Mouse (Mus musculus): ENCODE data around the gene Foxn2. TPM values are rescaled to one million over a fixed set of nuclear protein-coding genes. Genes with fewer than 3 reads are reported as not detected.
A peak's percentile ranks its signal among the peaks of the same experiment; 100 is the strongest.
"Not testable (repeated sequence)": the region's sequence is repeated elsewhere in the genome, so short reads cannot be mapped to it uniquely, and the experiment has no call there.

The Foxn2 gene
- total RNA-seq (2021), result 1 to 10 TPM; 8.7 to 9.9 TPM

DNA sequence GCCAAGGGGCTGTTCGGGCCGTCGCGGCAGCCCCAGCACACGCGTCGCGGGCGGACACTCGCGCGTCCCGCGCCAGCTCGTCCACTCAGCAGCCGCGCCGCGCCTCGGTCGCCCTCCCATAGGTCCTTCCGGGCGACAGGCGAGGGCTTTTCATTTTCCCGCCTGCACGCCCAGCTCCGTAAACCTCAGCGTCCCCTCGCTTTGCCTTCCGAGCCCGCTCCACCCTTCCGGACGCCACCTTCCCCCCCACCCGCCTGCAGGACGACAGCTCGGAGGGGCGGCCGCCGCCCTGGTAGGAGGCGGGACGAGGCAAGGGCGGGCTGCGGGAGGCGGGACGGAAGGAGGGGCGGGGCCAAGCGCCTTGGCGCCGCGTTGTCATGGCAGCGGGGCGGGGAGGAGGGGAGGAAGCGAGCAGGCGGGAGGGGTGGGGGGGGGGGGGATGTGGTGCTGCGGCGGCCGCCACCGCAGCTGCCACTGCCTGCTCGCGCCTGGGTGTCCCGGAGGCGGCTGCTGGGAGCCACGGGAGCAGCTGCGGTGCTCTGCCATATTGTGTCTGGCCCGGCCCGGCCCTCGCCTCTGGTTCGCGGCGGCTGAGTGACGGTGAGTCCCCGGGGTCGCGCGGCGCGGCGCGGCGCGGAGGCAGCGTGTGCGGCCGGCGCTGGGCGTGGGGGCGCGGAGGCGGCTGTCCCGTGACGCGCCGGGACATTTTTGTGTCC is at the start of gene Foxn2:
Gene Foxn2, plus strand, starts transcription at position 427 of the 716 bp plus-strand sequence.
- intact Hi-C loops (cut with DNase I), result loop anchor here (2.0 to 10.0 kb wide), 4 partner anchors 70 to 376 kb away; partner anchors contain the start of gene Fbxo11
- DNase-seq, result peak; percentile 96

DNA sequence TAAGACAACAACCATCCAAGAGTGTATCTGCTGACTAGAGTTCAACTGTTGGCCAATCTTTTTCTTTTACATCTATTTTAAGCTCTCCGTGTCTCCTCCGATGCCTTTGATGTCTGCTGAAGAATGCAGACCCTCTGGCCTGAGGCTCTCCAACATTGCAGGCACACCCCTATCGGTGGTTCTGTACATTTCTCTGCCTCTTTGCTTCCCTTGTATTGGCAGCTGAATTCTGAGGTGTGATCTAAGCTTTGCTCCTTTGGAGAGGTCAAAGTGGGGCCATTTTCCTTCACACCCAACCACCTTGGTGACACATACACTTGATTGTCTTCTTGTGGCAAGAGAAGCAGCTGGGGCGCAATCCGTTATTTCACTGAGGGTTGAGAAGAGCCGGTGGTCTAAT is 43.0 kb upstream of the Foxn2 start:
- intact Hi-C loops (cut with DNase I), result no loop called here
- no peak for DNase-seq

DNA sequence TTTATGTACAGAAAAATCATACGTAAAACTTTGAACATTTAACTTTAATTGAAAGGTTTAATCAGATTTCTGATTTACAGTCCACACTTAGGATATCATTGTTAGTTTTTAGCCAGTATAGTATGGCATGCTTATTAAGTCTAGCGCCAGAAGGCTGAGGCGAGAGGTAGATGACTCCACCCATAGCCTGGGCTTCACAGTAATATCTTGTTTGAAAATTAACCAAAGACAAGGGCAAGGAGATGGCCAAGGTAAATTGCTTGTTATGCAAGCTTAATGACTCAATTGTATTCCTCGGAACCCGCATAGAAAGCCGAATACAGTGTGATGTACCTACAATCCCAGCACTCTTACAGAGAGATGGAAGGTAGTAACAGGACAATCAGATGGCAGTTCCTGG is 42.4 kb upstream of the Foxn2 start:
- DNase-seq, result no peak
- intact Hi-C loops (cut with DNase I), result no loop called here

DNA sequence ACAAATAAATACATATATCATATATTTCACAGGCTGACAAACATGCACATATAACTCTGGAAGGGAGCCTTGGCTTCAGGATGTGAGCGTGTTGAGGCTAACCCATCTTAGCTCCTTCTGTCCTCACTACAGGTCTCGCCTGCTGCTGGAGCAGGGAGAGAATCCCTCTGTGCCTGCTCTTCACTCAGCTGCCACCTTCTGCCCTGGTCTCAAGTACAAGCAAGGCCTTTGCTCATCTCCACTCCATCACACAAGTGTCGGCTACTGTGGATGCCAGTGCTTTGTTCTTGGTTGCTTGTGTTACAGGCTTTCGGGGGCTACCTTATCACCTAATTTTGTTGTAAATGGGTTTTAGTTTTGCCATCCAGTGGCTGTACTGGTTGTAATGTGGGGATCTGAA is 41.7 kb upstream of the Foxn2 start:
- intact Hi-C loops (cut with DNase I), result no loop called here
- DNase-seq, result no peak

DNA sequence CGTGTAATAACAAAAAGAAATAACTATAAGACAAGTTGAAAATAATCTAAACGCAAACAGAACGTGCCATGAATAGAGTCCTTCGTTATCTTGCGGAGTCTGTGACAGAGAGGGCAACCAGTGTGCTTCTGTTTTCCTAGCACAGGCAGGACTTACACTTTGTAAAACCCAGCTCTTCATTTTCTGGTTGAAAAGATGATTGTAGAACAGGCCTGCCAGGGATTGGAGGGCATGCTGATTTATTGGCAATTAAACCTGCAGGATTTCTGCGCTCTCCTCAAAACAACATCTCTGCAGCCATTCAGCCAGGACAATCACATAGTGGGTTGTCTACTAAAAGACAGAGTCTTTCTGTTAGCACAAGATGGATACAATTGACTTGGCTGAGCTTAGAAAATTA is 40.4 kb upstream of the Foxn2 start:
- DNase-seq, result no peak
- intact Hi-C loops (cut with DNase I), result no loop called here

DNA sequence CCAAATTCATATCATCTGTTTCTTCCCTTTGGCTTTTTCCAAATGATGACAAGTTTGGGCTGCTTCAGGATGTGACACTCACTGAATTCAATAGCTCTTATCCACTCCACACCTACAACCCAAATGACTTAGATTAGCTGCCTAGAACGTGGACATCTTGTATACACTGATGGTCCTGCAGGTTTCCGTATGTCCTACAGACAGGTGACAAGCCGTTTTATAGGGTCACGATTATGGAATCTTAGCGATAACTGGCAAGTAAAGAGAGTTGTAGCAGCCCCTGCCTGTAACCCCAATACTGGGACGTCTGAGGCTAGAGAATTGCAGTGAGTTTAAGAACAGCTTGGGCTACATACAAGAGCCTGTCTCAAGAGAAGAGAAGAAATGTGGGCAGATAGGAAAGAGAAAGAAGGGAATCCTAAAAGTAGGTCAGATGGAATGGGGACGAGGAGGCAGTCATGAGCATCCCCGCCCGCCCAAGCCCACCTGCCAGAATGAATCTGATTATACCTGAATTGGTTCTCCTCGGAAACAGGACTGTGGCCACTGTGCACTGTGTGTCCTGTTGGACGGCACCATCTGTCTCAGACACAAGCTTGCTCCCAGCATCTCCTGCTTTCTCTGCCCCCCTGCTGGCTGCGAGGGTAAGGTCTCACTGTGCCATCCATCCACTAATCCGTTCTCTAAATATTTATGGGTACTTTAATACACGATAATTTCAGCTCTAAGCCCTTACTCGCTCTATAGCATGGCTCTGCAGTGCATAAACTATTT is 39.6 kb upstream of the Foxn2 start:
- DNase-seq, result no peak
- intact Hi-C loops (cut with DNase I), result no loop called here

DNA sequence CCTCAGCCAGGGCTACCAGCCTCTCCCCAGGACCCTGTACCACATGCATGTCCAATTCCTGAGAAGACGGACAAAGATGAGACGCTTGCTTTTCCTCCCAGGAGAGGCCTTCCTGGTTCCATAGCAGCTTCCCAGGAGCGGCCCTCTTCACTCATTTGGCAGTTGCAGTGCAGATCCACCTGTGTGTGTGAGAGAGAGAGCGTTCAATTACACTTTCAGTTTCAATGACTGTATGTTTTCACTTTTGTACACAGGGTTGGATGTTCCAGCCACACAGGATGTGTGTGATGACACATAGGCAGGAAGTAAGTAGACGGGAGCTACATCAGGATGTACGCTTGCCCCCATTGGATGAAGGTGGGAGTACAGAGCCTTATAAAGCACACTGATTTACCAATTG is 37.2 kb upstream of the Foxn2 start:
- no peak for DNase-seq
- intact Hi-C loops (cut with DNase I), result no loop called here

DNA sequence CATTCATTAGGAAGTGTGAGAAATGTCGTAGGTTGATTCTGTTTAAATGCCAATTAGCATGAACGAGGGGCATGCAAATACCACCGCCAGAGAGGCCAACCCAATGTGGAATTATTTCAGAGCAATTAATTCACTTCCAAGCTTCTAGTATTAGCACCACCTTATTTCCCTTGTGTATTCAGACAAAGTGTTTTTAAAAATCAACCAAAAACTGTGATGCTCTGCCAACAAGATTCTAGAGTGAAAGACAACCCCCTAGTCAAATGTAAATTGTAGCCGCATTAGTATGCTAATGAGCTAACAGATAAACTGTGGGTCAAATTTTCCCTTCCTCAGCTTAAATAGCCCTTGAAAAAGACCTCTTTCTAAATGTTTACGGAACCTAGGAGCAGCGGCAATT is 36.0 kb upstream of the Foxn2 start:
- no peak for DNase-seq
- intact Hi-C loops (cut with DNase I), result no loop called here

DNA sequence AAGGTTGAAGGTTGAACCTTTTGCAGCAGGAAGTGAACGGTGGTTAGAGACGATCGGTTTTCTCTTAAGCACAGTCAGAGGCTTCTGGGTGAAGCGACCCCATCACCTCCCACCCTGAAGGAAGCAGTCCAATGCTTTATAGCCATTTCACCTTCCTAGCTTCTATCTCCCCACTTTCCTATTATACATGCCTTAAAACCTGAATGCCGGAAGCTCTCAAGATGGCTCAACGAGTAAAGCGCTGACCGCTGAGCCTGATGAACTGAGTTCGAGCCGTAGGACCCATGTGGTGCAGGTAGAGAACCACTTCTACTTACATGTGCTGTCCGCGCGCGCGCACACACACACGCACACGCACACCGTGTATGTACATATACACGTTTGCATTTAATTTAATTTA is 35.4 kb upstream of the Foxn2 start:
- intact Hi-C loops (cut with DNase I), result no loop called here
- DNase-seq, result no peak

DNA sequence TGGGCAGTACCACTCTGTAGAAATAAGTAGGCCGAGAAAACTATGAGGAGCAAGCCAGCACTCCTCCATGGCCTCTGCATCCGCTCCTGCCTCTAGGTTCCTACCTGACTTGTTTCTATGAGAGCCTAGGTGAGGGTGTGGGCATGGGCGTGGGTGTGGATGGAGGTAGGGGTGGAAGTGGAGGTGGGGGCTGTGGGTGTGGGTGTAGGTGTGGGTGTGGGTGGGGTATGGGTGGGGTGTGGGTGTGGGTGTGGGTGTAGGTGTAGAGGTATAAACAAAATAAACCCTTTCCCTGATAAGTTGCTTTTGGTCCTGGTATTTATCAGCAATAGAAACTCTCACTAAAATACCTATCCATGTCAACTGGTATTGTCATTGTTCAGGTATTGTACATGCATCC is 30.8 kb upstream of the Foxn2 start:
- intact Hi-C loops (cut with DNase I), result no loop called here
- no peak for DNase-seq

DNA sequence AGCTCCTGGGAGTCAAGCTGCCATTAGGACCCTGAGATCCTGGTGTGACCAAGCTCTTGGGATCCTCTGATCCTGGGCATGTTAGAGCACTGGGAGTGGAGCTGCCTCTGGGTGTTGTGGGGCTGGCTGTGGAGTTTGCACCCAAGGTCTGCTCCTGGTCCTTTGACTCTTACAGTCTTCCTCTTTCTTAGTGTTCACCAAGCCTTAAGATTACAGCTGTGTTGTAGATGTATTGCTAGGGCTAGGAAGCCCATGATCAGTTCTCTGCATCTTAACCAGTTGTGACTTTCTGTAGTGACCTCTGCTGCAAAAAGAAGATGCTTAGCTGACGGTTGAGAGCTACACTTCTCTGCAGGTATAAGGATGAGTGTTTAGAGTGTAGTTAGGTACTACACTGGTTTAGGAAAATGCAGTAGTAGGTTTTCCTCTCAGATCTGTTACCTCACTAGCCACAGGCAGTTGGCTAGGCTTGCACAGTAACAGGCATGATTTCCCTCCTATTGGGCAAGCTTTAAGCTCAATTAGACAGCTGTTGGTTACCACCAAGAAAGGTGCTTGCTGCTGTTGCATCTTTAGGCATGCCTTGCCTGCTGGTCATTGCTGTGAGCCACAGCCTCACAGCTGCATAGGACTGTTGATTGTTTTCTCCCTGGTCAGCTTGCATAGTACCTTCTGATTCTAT is 27.2 kb upstream of the Foxn2 start:
- DNase-seq, result no peak
- intact Hi-C loops (cut with DNase I), result no loop called here

DNA sequence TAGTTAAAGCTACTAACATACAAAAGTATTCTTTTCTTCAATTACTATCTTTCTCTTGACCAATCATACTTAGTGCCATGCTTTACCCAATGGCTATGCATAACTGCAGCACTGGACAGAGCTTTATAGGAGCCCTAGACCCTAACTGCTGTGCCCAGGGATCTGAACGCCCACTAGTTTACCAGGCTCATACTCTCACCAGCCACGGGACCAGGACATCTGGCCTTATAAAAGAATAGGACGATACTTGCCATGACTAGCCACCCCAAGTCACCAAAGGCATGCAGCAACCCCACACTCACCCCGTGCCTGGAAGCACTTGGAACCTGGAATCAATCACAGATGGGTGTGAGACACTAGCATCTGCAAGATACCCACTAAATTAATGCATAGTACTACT is 20.1 kb upstream of the Foxn2 start:
- intact Hi-C loops (cut with DNase I), result no loop called here

DNA sequence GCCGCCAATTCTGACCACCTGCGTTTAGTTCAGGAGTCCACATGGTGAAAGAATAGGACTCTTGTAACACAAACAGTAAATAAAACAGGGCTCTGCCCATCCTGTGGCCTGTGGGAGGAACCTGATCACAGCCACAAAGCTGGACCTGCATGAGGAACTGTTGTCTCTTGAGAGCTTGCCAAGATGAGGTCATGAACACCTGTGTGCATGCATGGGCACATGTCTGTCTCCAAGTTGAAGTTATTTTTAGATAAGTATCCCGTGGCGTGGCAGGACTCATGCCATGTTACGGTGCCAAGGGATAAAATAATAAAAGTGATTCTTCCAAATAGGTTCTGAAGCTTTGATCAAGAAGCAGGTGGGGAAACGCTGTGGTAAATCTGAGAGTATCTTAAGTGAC is 19.3 kb upstream of the Foxn2 start:
- peak in 1 of 2 experiments; percentile 9 for DNase-seq
- intact Hi-C loops (cut with DNase I), result no loop called here

More for the DNA sequence above, 20.1 kb upstream of the Foxn2 start:
- no peak for DNase-seq

DNA sequence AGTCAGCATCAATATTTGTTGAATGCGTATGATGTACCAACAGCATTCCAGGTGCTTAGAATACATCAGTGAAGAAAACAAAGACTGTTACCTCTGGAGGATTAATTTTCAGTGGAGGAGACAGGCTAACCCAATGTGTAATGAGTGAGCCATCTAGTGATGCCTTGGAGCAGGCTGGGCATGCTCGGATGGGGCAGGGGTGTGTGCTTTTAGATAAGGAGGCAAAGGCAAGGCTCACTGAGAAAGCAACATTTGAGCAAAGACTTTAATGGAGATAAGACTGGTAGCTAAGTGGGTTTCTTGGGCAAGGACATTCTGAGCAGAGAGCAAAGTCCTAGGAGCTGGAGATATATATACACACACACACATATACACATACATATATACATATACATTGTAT is 9.8 kb upstream of the Foxn2 start:
- DNase-seq, result no peak
- intact Hi-C loops (cut with DNase I), result no loop called here

DNA sequence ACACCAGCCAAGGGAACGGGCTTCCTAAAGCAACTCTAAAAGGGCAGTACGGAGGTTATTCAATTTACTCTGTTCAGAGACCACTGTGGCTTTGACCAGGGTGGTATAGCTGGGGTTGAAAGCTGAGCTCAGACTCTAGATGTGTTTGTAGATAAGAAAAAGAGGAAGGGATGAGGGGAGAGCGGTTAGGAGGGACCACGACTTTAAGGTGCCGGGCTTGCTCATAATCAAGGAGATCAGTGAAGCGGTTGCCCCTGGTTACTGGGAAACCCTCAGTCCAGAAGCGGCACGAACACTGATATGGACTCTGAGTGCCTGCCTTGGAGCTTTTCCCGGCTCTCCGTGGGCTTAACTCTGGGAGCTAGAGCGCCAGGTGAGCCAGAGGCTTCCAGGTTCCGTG is 9.0 kb upstream of the Foxn2 start:
- intact Hi-C loops (cut with DNase I), result no loop called here
- no peak for DNase-seq

DNA sequence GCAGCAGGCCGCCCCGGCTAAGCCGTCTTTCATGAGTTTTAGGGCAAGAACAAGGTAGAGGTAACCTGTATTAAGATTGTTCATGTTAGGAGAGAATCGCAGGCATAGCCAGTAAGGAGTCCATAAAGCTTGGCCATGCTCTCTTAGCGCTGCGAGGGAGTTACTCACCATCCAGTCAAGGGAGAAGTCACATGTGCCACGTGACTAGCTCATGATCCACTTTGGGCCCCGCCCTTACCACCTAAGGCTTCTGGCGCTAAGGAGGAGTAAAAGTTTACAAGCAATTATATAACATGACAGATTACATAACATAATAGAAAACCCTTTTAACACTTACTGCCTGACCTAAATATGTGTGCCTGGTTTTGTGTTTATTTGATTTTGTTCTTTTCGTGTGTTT is 8.5 kb upstream of the Foxn2 start:
- no peak for DNase-seq
- intact Hi-C loops (cut with DNase I), result no loop called here

DNA sequence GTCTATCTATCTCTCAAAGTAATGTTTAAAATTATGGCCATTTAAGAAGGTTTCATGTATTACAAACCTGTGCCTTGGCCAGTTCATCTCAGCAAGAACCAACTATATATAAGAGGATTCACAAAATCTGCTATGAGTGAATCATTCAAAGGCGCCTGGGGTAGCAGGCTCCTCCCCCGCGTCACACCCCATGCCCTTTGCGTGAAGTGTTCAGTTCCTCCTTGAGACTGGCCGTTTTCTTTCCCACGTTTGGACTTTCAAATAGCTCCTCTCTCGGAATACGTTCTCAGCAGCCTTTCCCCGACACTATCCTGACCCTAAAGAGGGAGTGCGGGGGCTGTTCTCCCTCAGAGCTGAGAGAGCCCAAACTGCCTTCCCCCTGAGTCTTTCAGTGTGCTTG is 5.2 kb upstream of the Foxn2 start:
- intact Hi-C loops (cut with DNase I), result no loop called here
- DNase-seq, result no peak

DNA sequence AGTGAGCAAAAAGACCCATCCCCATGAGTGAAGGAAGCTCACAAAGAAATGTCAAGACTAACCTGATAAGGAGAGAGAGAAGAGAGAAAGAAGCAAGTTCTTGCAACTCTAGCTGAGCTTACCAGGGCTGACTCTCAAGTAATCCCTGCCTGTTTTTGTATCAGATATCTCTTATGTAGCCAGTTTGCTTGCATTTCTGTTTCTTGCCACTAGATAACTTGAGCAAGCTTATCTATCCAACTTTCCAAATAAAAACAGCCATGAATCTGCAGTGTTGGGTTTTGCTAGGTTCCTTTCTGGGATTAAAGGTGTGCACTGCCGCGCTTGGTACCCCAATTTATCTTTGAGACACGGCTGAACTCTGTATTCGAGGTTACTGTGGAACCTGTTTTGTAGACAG is 4.2 kb upstream of the Foxn2 start:
- intact Hi-C loops (cut with DNase I), result no loop called here
- DNase-seq, result no peak

DNA sequence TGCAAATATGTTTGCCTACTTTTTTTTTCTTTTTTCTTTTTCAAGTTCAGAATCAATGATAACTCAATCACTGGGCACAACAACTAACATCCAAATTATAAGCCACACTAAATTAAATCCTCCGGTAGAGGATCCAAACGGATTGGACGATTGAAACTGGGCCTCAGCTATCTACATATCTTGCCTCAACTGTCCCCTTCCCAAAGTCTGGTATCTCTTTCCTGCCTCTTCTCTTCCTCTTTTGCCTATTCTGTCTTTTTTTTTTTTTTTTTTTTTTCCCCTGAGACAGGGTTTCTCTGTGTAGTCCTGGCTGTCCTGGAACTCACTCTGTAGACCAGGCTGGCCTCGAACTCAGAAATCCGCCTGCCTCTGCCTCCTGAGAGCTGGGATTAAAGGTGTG is 3.8 kb upstream of the Foxn2 start:
- DNase-seq; intact Hi-C loops (cut with DNase I): not testable (repeated sequence)

DNA sequence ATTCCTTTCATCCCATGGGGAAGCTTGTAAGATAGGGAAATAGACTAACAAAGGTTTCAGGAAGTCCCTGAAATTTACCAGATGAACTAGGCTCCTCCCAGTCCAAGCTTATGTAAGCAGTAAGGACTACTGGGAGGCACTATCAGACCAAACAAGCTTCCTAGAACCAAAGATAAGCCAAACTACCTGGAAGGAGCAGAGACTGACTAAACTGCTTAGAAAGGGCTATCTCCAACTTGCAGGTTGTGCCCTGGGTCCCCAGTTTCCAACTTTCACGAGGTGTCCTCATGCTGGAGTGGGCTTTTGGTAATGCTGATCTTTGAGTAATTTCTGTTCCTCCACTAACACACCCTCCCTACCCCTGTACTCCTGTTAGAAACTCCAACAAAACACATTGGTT is 3.1 kb upstream of the Foxn2 start:
- no peak for DNase-seq
- intact Hi-C loops (cut with DNase I), result no loop called here

DNA sequence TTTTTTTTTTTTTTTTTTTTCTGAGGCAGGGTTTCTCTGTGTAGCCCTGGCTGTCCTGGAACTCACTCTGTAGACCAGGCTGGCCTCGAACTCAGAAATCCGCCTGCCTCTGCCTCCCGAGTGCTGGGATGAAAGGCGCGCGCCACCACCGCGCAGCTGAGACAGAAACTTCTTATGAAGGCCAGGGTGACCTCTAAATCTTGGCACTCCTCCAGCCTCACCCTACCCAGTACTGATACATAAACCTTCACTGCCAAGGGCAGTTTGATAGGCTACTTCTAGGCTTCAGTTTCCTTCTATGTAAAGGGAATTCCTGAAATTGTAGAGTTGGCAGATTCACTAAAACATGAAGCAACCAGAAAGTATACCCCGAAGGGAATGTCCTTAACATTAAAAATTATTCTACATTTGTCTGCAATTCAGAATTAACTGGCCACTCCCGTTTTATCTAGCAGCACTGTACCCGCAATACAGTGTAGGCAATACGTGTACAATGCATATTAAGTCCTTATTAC is 918 bp upstream of the Foxn2 start:
- intact Hi-C loops (cut with DNase I), result loop anchor here (2.0 to 10.0 kb wide), 4 partner anchors 71 to 375 kb away; partner anchors contain the start of gene Fbxo11
- no peak for DNase-seq
